Mouse (Mus musculus) ES-E14 (cell line): ENCODE measurements at regions not wholly inside any gene's neighbourhood (a gene's known extent, or its start where the extent isn't known, plus 50 kb on each side); places are given as distances from the start of the nearest gene placed in this dataset.

Experiments
- DNase-seq: peaks from one replicate; pipeline ENCODE4 v3.0.0-alpha.2; 2013; ENCODE audit warnings: low read depth, low spot score
- H3K27ac ChIP-seq: 2 replicates; pipeline ENCODE4 v1.5.1; 2012; ENCODE audit warnings: low read depth, mild to moderate bottlenecking, low read length, moderate library complexity, mixed read lengths; ENCODE audit not compliant: poor library complexity, insufficient read depth, severe bottlenecking
- H3K36me3 ChIP-seq: 2 replicates; pipeline ENCODE4 v1.6.1; 2012; ENCODE audit warnings: mild to moderate bottlenecking, low read length, moderate library complexity, mixed read lengths; ENCODE audit not compliant: control insufficient read depth, poor library complexity, insufficient read depth, severe bottlenecking
- H3K4me1 ChIP-seq, 2 experiments: fragments of 150-350 bp in 1 of 2; sonication (generic) in 1 of 2; 2 replicates each; pipeline ENCODE4 v1.6.1; 2012; ENCODE audit warnings: low read length in 2 of 2, mild to moderate bottlenecking in 1 of 2, mixed read lengths in 1 of 2; ENCODE audit not compliant: control insufficient read depth in 2 of 2, insufficient read depth in 2 of 2, poor library complexity in 1 of 2
- H3K4me3 ChIP-seq, 2 experiments: fragments of 150-350 bp in 1 of 2; sonication (generic) in 1 of 2; 2 replicates each; pipeline ENCODE4 v1.5.1; 2012; ENCODE audit warnings: low read length in 2 of 2, low read depth in 1 of 2, mild to moderate bottlenecking in 1 of 2, mixed read lengths in 1 of 2; ENCODE audit not compliant: insufficient read depth in 1 of 2, poor library complexity in 1 of 2, severe bottlenecking in 1 of 2
- H3K9ac ChIP-seq: 2 replicates; pipeline ENCODE4 v1.6.1; 2012; ENCODE audit warnings: low read depth, mild to moderate bottlenecking, low read length, mixed read lengths; ENCODE audit not compliant: poor library complexity, insufficient read depth, severe bottlenecking
- H3K9me3 ChIP-seq: fragments of 150-350 bp; sonication (generic); 2 replicates; pipeline ENCODE4 v1.6.1; 2012; ENCODE audit warnings: low read depth, mild to moderate bottlenecking, low read length; ENCODE audit not compliant: control insufficient read depth, insufficient read depth
- CHD2 ChIP-seq: IDR thresholded peaks from 2 replicates; pipeline ENCODE4 v1.6.1; 2014; ENCODE audit warnings: mild to moderate bottlenecking, low read depth, low read length, inconsistent platforms
- HCFC1 ChIP-seq: IDR thresholded peaks from 2 replicates; pipeline ENCODE4 v1.6.1; 2012; ENCODE audit warnings: low read length, inconsistent platforms, borderline replicate concordance; ENCODE audit not compliant: insufficient read depth
- MAFK ChIP-seq: IDR thresholded peaks from 2 replicates; pipeline ENCODE4 v1.6.1; 2014; ENCODE audit warnings: mild to moderate bottlenecking, low read depth, low read length, inconsistent platforms; ENCODE audit not compliant: insufficient read depth
- ZC3H11A ChIP-seq: IDR thresholded peaks from 2 replicates; pipeline ENCODE4 v1.6.1; 2012; ENCODE audit warnings: low read depth, mild to moderate bottlenecking, inconsistent platforms, low read length, borderline replicate concordance
- ZNF384 ChIP-seq: IDR thresholded peaks from 2 replicates; pipeline ENCODE4 v1.6.1; 2012; ENCODE audit warnings: low read depth, low read length, inconsistent platforms
- in situ Hi-C, 2 experiments: fragments of 600-800 bp; cut with MboI; formaldehyde crosslinking; loops; one replicate each; pipeline ENCODE4 v1.15.1; 2025; ENCODE audit warnings: low sequenced_read_pairs in 2 of 2, inconsistent platforms in 1 of 2; ENCODE audit not compliant: unreplicated experiment in 2 of 2

GRCm38 (mm10) chr14:110122710-110123109 is 632.2 kb downstream of the Slitrk6 start:
- DNase-seq = no peak
- H3K4me3 ChIP-seq = no peak overlapping the region
- in situ Hi-C loops = no loop called here
- TF ChIP-seq ZNF384 (no peak), MAFK (no peak), HCFC1 (no peak), ZC3H11A (no peak), CHD2 (no peak)
- no peak overlapping the region for H3K9ac ChIP-seq
- no peaks in the 10 kb centered on the region for H3K4me1 ChIP-seq
- H3K9me3 ChIP-seq = no peaks in the 10 kb centered on the region
- H3K36me3 ChIP-seq = no peaks in the 10 kb centered on the region
- no peak overlapping the region for H3K27ac ChIP-seq

DNA sequence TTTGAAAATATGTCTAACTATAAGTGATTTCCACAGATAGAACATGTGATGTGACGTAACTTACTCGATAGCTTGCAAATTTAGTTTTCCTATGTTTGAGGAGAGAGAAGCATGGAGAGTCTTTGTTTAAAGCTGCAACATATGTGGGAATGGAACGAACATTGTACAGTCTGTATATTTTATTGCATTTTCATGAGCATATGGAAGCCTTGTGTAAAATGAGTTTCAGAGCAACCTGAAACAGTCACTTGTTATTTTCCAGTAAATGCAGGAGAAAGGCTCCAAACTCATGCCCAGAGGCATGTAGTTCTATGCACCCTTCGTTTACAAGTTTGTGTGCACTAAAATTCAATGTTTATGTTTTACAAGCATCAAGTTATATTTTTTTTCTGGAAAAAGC is 639.4 kb downstream of the Slitrk6 start:
- H3K9me3 ChIP-seq = no peaks in the 10 kb centered on the region
- TF ChIP-seq MAFK = no peak
- DNase-seq = no peak
- H3K4me1 ChIP-seq = no peaks in the 10 kb centered on the region
- H3K4me3 ChIP-seq = no peak overlapping the region
- no peak overlapping the region for H3K9ac ChIP-seq
- in situ Hi-C loops = no loop called here
- H3K36me3 ChIP-seq = no peaks in the 10 kb centered on the region
- no peak overlapping the region for H3K27ac ChIP-seq

DNA sequence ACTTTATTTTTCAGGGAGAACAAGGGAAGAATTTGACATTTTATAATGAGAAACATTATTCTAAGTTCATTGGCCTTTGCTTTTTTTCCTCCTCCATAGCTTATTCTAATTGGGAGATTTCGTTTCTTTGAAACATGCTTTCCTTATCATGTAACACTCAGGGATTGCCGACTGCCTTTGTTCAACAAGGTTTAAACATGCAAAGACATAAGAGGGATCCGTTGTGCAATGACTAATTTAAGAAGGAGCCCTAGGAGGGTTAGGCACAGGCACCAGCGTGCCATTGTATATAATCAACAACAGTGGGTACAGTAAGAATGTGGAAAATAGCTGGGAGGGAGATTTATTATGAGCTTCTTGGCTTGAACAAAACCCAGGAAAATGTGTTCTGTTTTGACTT is 654.1 kb downstream of the Slitrk6 start:
- H3K9me3 ChIP-seq = no peaks in the 10 kb centered on the region
- DNase-seq = no peak
- H3K27ac ChIP-seq = no peak overlapping the region
- in situ Hi-C loops = no loop called here
- no peak for TF ChIP-seq MAFK
- no peak for TF ChIP-seq ZNF384
- TF ChIP-seq HCFC1 = no peak
- TF ChIP-seq CHD2 = no peak
- TF ChIP-seq ZC3H11A = no peak
- H3K36me3 ChIP-seq = no peaks in the 10 kb centered on the region
- H3K9ac ChIP-seq = no peak overlapping the region
- H3K4me3 ChIP-seq = no peak overlapping the region
- H3K4me1 ChIP-seq = no peaks in the 10 kb centered on the region

GRCm38 (mm10) chr14:110078351-110078750 is 676.6 kb downstream of the Slitrk6 start:
- Histone ChIP-seq H3K9me3 (no peaks in the 10 kb centered on the region), H3K27ac (no peak overlapping the region), H3K4me3 (no peak overlapping the region), H3K36me3 (no peaks in the 10 kb centered on the region), H3K4me1 (no peaks in the 10 kb centered on the region), H3K9ac (no peak overlapping the region)
- DNase-seq = no peak
- in situ Hi-C loops = no loop called here
- no peak for TF ChIP-seq CHD2
- TF ChIP-seq MAFK = no peak
- no peak for TF ChIP-seq ZNF384
- no peak for TF ChIP-seq ZC3H11A
- no peak for TF ChIP-seq HCFC1

DNA sequence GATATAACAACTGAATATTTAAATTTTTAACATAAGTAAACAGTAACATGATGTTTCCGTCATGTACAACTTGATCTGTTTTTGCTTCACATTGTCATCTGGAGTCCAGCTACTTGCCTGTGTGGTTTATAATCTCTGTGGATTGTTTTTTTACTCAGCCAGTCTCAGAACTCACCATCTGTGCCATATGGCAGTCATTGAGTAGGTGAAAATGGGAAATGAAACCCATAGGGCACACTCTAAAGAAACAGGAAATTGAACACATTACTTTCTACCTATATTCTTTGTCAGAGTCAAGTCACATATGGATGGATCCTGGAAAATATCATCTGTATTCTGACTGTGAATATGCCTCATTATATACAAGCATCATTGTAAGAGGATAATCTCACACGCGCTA is 707.2 kb downstream of the Slitrk6 start:
- Histone ChIP-seq H3K9ac (no peak overlapping the region), H3K4me1 (no peaks in the 10 kb centered on the region), H3K36me3 (no peaks in the 10 kb centered on the region), H3K4me3 (no peak overlapping the region), H3K27ac (no peak overlapping the region), H3K9me3 (no peaks in the 10 kb centered on the region)
- in situ Hi-C loops = no loop called here
- no peak for DNase-seq
- TF ChIP-seq MAFK = no peak
- no peak for TF ChIP-seq CHD2
- TF ChIP-seq ZNF384 = no peak
- no peak for TF ChIP-seq ZC3H11A
- TF ChIP-seq HCFC1 = no peak
